Mouse (Mus musculus) stomach, postnatal 0 days (tissue): ENCODE measurements at regions not wholly inside any gene's neighbourhood (a gene's known extent, or its start where the extent isn't known, plus 50 kb on each side); places are given as distances from the start of the nearest gene placed in this dataset.

Experiments used
- CTCF ChIP-seq: IDR thresholded peaks from 2 replicates; pipeline ENCODE4 v1.5.1; 2016; ENCODE audit warnings: antibody characterized with exemption, low read depth, mild to moderate bottlenecking, moderate library complexity
- EP300 ChIP-seq: optimal IDR thresholded peaks from 2 replicates; pipeline ENCODE3; 2016; ENCODE audit warnings: antibody characterized with exemption

- TF ChIP-seq CTCF (no peak), EP300 (no peak)
Observed at GRCm38 (mm10) chr12:107438506-107438905, 49.9 kb upstream of the 3110018I06Rik start.
